Mouse (Mus musculus) embryonic facial prominence, embryonic 14.5 days (tissue): ENCODE measurements around the gene Grik1. TPM values are rescaled to one million over a fixed set of nuclear protein-coding genes. Genes with fewer than 3 reads are reported as not detected.

ENCODE experiments used
- ATAC-seq: fragments of 200-750 bp; cut with Nextera tagmentation; 2 replicates; pipeline ENCODE4 v1.8.0; 2017; ENCODE audit warnings: low read depth, moderate number of reproducible peaks, moderate TSS enrichment
- DNase-seq: peaks from one replicate; pipeline ENCODE4 v3.0.0-alpha.2; 2015; ENCODE audit warnings: low spot score
- H3K27ac ChIP-seq: fragments of 300-500 bp; sonication (generic); replicated peaks from 2 replicates; pipeline ENCODE4 v1.5.1; 2014; ENCODE audit warnings: low read depth, mild to moderate bottlenecking, low read length, moderate library complexity
- H3K27me3 ChIP-seq: fragments of 300-500 bp; sonication (generic); replicated peaks from 2 replicates; pipeline ENCODE4 v1.6.1; 2014; ENCODE audit warnings: low read length; ENCODE audit not compliant: control insufficient read depth, insufficient read depth
- H3K36me3 ChIP-seq: fragments of 300-500 bp; sonication (generic); 2 replicates; pipeline ENCODE4 v1.6.1; 2014; ENCODE audit warnings: low read length, mixed read lengths; ENCODE audit not compliant: control insufficient read depth, insufficient read depth
- H3K4me1 ChIP-seq: fragments of 300-500 bp; sonication (generic); 2 replicates; pipeline ENCODE4 v1.6.1; 2014; ENCODE audit warnings: antibody characterized with exemption, low read length; ENCODE audit not compliant: control insufficient read depth, insufficient read depth
- H3K4me2 ChIP-seq: fragments of 300-500 bp; sonication (generic); 2 replicates; pipeline ENCODE4 v1.6.1; 2014; ENCODE audit warnings: low read depth, mild to moderate bottlenecking, low read length, moderate library complexity, mixed read lengths
- H3K4me3 ChIP-seq: fragments of 300-500 bp; sonication (generic); 2 replicates; pipeline ENCODE4 v1.5.1; 2014; ENCODE audit warnings: low read depth, mild to moderate bottlenecking, low read length
- H3K9ac ChIP-seq: fragments of 300-500 bp; sonication (generic); 2 replicates; pipeline ENCODE4 v1.6.1; 2014; ENCODE audit warnings: low read depth, mild to moderate bottlenecking, low read length, moderate library complexity, mixed read lengths
- H3K9me3 ChIP-seq: fragments of 300-500 bp; sonication (generic); 2 replicates; pipeline ENCODE4 v1.6.1; 2016; ENCODE audit warnings: low read length; ENCODE audit not compliant: control insufficient read depth
- WGBS: fragments of 180-500 bp; shearing (Covaris S2); extraction: QIAGEN DNeasy Blood & Tissue Kit; methylation state at CpG from one replicate; pipeline ENCODE4 v1.1.7; 2014; 5-methylcytosine and 5-hydroxymethylcytosine counted together
- polyA plus RNA-seq: library from polyadenylated mRNA; unstranded; fragments of >200 nt; fragmentation: Nextera tagmentation; extraction: Ambion mirVana; gene quantifications from 2 replicates; pipeline ENCODE4 v1.2.1, GENCODE M21; 2014

Grik1 gene
- polyA plus RNA-seq, 1 experiment from 2014 or later: 5.7 TPM

DNA sequence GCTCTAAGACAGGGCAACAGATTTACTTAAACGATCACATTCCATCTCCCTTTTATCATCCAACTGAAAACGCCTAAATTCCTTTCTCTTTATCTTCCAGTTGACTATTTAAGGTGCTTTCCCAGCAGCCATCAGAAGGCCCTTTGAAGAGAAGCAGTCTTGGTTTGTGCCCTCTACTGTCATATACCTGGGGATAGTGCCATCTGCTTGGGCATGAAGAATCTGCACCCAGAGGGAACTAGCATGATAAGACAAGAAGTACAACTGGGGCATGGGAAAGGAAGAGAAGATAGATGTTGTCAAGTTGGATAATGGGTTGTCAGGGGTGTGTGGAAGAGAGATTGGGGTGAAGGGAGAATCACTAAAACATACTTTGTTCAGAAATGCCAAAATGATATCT is 157.1 kb downstream of the Grik1 start:
- no peak overlapping the region for H3K4me3 ChIP-seq
- H3K4me1 ChIP-seq: no peaks in the 10 kb centered on the region
- no peak for DNase-seq
- H3K27ac ChIP-seq: no peak overlapping the region
- no peak overlapping the region for H3K4me2 ChIP-seq
- no peak overlapping the region for H3K9ac ChIP-seq
- H3K27me3 ChIP-seq: no peaks in the 10 kb centered on the region
- ATAC-seq: no peak
- H3K9me3 ChIP-seq: no peaks in the 10 kb centered on the region
- 73% methylated on average over 2 of the region's 2 CpGs for WGBS
- no peaks in the 10 kb centered on the region for H3K36me3 ChIP-seq

DNA sequence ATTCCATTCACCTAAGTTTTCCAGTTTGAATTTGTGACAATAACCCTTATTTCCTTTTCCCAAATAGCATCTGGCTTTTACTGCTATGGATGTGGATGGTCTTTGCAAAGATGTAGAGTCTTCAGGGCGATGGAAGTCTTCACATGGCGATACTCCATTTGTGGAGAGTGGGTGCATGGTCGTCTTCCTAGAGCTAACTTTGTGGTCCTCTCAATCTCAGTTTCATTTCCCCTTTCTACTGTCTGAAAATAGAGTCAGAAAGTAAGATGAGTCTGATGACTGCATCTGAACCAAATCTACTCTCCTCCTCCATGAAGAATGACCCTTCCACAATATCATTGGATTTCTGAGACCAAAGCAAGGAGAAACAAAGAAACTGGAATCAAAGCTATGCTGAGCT is 159.0 kb downstream of the Grik1 start:
- WGBS: 87% methylated on average over 3 of the region's 3 CpGs
- Histone ChIP-seq H3K4me2 (no peak overlapping the region), H3K9me3 (no peaks in the 10 kb centered on the region), H3K27ac (no peak overlapping the region), H3K4me3 (no peak overlapping the region), H3K4me1 (no peaks in the 10 kb centered on the region), H3K9ac (no peak overlapping the region), H3K36me3 (no peaks in the 10 kb centered on the region), H3K27me3 (no peaks in the 10 kb centered on the region)
- DNase-seq (no peak), ATAC-seq (no peak)

- WGBS: 63% methylated on average over 4 of the region's 4 CpGs
- no peak overlapping the region for H3K27ac ChIP-seq
- no peaks in the 10 kb centered on the region for H3K4me1 ChIP-seq
- ATAC-seq (no peak), DNase-seq (no peak)
- no peak overlapping the region for H3K4me2 ChIP-seq
- H3K36me3 ChIP-seq: no peaks in the 10 kb centered on the region
- H3K4me3 ChIP-seq: no peak overlapping the region
- H3K9me3 ChIP-seq: peaks cover 4% of the 10 kb centered on the region; the same call in 1 of the 2 replicates
- no peak overlapping the region for H3K9ac ChIP-seq
- H3K27me3 ChIP-seq: no peaks in the 10 kb centered on the region
Observed at GRCm38 (mm10) chr16:88125098-88125497, 165.0 kb downstream of the Grik1 start.

GRCm38 (mm10) chr16:88112551-88113138 is 177.4 kb downstream of the Grik1 start:
- H3K9me3 ChIP-seq: no peaks in the 10 kb centered on the region
- no peak overlapping the region for H3K4me2 ChIP-seq
- 51% methylated on average over 8 of the region's 8 CpGs for WGBS
- H3K36me3 ChIP-seq: no peaks in the 10 kb centered on the region
- H3K4me1 ChIP-seq: no peaks in the 10 kb centered on the region
- DNase-seq: peak; percentile 66
- H3K27ac ChIP-seq: no peak overlapping the region
- H3K4me3 ChIP-seq: no peak overlapping the region
- no peaks in the 10 kb centered on the region for H3K27me3 ChIP-seq
- no peak for ATAC-seq
- no peak overlapping the region for H3K9ac ChIP-seq

GRCm38 (mm10) chr16:88111459-88111858 is 178.6 kb downstream of the Grik1 start:
- no peaks in the 10 kb centered on the region for H3K9me3 ChIP-seq
- no peak for DNase-seq
- H3K27ac ChIP-seq: no peak overlapping the region
- no peak overlapping the region for H3K9ac ChIP-seq
- no peaks in the 10 kb centered on the region for H3K36me3 ChIP-seq
- H3K4me3 ChIP-seq: no peak overlapping the region
- no peak overlapping the region for H3K4me2 ChIP-seq
- WGBS: 38% methylated on average over 3 of the region's 3 CpGs
- H3K27me3 ChIP-seq: no peaks in the 10 kb centered on the region
- no peaks in the 10 kb centered on the region for H3K4me1 ChIP-seq
- no peak for ATAC-seq

DNA sequence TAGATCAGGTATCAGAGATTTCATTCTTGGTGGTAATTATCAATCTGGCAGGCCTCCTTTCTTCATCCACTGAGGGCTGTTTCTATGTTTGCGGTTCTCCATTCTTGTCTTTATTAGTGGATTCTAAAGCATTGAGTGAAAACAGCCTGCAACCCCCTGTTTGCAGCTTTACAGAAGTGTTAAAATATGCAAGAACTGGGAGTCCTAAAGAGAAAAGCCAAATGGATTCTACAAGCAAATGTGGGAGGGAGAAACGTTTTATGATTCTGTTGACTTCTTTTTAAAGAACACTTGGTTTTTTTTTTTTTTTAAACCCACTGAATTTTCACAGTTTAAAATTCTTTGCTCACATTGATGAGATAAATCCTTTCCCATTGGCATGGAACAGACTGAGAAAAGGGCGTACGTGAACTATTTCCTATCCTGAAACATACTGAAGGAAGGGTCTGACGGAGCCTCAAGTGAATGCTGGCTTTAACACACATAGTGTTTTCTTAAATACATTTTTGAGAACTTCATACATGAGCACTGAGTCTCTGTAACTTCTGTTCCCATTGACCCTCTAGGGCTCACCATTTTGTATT is 195.8 kb downstream of the Grik1 start:
- no peak for DNase-seq
- no peak overlapping the region for H3K9ac ChIP-seq
- 79% methylated on average over 5 of the region's 5 CpGs for WGBS

GRCm38 (mm10) chr16:88087280-88087679 is 202.8 kb downstream of the Grik1 start:
- no peak overlapping the region for H3K27ac ChIP-seq
- no peak overlapping the region for H3K4me2 ChIP-seq
- no peak overlapping the region for H3K4me3 ChIP-seq
- ATAC-seq: no peak
- H3K27me3 ChIP-seq: no peaks in the 10 kb centered on the region
- 60% methylated on average over 7 of the region's 7 CpGs for WGBS
- H3K36me3 ChIP-seq: no peaks in the 10 kb centered on the region
- H3K9me3 ChIP-seq: no peaks in the 10 kb centered on the region
- no peak for DNase-seq
- no peak overlapping the region for H3K9ac ChIP-seq
- no peaks in the 10 kb centered on the region for H3K4me1 ChIP-seq

More for the DNA sequence above, 195.8 kb downstream of the Grik1 start:
- H3K27me3 ChIP-seq: no peaks in the 10 kb centered on the region
- H3K4me3 ChIP-seq: no peak overlapping the region
- no peaks in the 10 kb centered on the region for H3K36me3 ChIP-seq
- H3K4me2 ChIP-seq: no peak overlapping the region
- H3K4me1 ChIP-seq: no peaks in the 10 kb centered on the region
- ATAC-seq: no peak
- no peak overlapping the region for H3K27ac ChIP-seq
- H3K9me3 ChIP-seq: no peaks in the 10 kb centered on the region

- Histone ChIP-seq H3K4me1 (no peaks in the 10 kb centered on the region), H3K27ac (no peak overlapping the region), H3K4me3 (no peak overlapping the region), H3K9ac (no peak overlapping the region), H3K36me3 (no peaks in the 10 kb centered on the region), H3K4me2 (no peak overlapping the region), H3K9me3 (no peaks in the 10 kb centered on the region), H3K27me3 (no peaks in the 10 kb centered on the region)
- WGBS: 75% methylated on average over 5 of the region's 5 CpGs
- ATAC-seq (no peak), DNase-seq (no peak)
Observed at GRCm38 (mm10) chr16:88074716-88075115, 215.3 kb downstream of the Grik1 start.

DNA sequence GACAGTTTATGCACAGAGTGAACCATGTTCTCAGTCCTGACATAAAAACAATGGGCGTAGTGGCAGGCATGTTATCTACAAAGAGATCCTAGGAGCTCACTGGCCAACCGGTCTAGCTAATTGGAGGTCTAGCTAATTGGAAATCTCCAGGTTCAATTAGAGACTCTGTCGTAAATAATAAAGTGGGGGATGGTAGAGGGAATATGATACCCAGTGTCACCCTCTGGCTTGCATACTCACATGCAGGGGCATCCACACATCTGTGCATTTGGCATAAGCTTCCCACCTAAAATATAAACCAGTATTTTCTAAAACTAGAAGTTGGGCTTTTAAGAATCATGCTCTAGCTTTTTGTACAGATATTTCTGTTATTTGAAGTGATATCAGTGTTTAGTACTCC is 229.1 kb downstream of the Grik1 start:
- Histone ChIP-seq H3K9ac (no peak overlapping the region), H3K4me2 (no peak overlapping the region), H3K27ac (no peak overlapping the region), H3K4me1 (no peaks in the 10 kb centered on the region), H3K4me3 (no peak overlapping the region), H3K9me3 (no peaks in the 10 kb centered on the region), H3K27me3 (no peaks in the 10 kb centered on the region), H3K36me3 (no peaks in the 10 kb centered on the region)
- ATAC-seq (no peak), DNase-seq (no peak)
- 61% methylated on average over 3 of the region's 3 CpGs for WGBS
